Mouse (Mus musculus) liver, adult 2 months (tissue): Measurements from ENCODE around the gene Rrm1. TPM values are rescaled to one million over a fixed set of nuclear protein-coding genes. Genes with fewer than 3 reads are reported as not detected.

Experiments
- DNase-seq: peaks from one replicate; pipeline ENCODE4 v3.0.0-alpha.2; 2011; ENCODE audit warnings: low read depth, low spot score; ENCODE audit errors: extremely low read depth
- H3K27ac ChIP-seq: fragments of 200-500 bp; replicated peaks from 2 replicates; pipeline ENCODE4 v1.5.1; 2012; ENCODE audit warnings: low read depth, mild to moderate bottlenecking, control low read depth, inconsistent platforms, low read length; ENCODE audit not compliant: insufficient read depth
- H3K27me3 ChIP-seq: fragments of 200-500 bp; 2 replicates; pipeline ENCODE4 v1.6.1; 2012; ENCODE audit warnings: mild to moderate bottlenecking, moderate library complexity, low read length, inconsistent platforms; ENCODE audit not compliant: control insufficient read depth, insufficient read depth
- H3K36me3 ChIP-seq: fragments of 200-500 bp; 2 replicates; pipeline ENCODE4 v1.6.1; 2012; ENCODE audit warnings: low read length, inconsistent platforms; ENCODE audit not compliant: control insufficient read depth, insufficient read depth
- H3K4me1 ChIP-seq: fragments of 200-500 bp; 2 replicates; pipeline ENCODE4 v1.6.1; 2011; ENCODE audit warnings: low read length; ENCODE audit not compliant: control insufficient read depth, insufficient read depth
- H3K4me3 ChIP-seq: fragments of 200-500 bp; 2 replicates; pipeline ENCODE4 v1.5.1; 2011; ENCODE audit warnings: low read depth, mild to moderate bottlenecking, control low read depth, low read length, moderate library complexity; ENCODE audit not compliant: insufficient read depth
- H3K79me2 ChIP-seq: fragments of 200-500 bp; 2 replicates; pipeline ENCODE4 v1.6.1; 2012; ENCODE audit warnings: inconsistent platforms, mild to moderate bottlenecking, low read length, moderate library complexity; ENCODE audit not compliant: control insufficient read depth, insufficient read depth
- H3K9ac ChIP-seq: fragments of 200-500 bp; 2 replicates; pipeline ENCODE4 v1.6.1; 2012; ENCODE audit warnings: low read depth, mild to moderate bottlenecking, control low read depth, inconsistent platforms, low read length
- CTCF ChIP-seq: fragments of 200-500 bp; IDR thresholded peaks from 2 replicates; pipeline ENCODE4 v1.5.1; 2011; ENCODE audit warnings: low read depth, low read length, control low read depth
- POLR2A ChIP-seq: fragments of 200-500 bp; IDR thresholded peaks from 2 replicates; pipeline ENCODE4 v1.6.1; 2011; ENCODE audit warnings: low read length, control low read depth; ENCODE audit not compliant: insufficient read depth; ENCODE audit errors: extremely low read depth
- WGBS: fragments of 180-500 bp; shearing (Covaris S2); methylation state at CpG from one replicate; pipeline ENCODE4 v1.1.7; 2018; 5-methylcytosine and 5-hydroxymethylcytosine counted together
- polyA plus RNA-seq: library from polyadenylated mRNA; depleted of rRNA; stranded (reverse); fragments of >200 nt; gene quantifications from 2 replicates; pipeline ENCODE4 v1.2.3, GENCODE M21; 2012
- total RNA-seq: library from RNA; depleted of rRNA; stranded (reverse); fragments of >200 nt; gene quantifications from 2 replicates; pipeline ENCODE4 v1.2.3, GENCODE M21; 2014

Rrm1 gene
- total and polyA plus RNA-seq, 2 experiments = 2.3 to 7.9 TPM

DNA sequence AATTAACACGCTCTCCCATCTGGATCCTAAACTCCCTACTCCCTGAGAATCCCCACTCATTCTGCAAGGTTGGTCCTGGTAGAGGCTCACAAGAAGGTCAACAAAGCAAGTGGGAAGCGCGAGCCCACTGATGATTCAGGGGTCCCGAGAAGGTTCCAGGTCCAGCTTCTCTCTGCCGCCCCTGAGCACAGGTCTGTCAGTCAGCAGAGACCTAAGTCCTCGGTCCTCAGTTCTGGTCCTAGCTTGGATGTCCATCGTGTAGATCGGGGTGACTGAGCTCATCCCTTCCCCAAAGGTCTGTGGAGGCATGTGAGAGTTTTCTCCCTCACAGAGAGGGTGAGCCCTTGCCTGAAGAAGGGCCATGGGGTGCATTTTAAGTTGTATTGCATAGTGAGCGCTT, 66.6 kb downstream of the Rrm1 start:
- H3K9ac ChIP-seq = no peak overlapping the region

DNA sequence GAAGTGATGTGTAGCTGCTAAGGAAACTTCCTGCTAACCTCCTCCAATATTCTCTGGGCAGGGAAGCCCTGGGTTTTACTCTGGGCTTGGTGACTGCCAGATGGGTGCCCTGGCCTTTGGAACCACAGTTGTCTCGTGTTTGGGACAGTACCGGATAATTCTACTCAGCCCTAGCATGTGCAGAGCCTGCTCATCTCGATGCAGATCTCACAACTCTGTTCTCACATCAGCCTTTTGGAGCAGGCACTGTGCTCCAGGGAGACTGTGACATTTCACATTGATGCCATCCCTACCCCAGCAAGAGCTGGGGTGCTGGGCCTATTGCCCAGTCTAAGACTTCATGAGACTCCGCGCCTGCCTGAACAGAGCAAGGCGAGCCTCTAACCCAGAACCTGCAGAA, 67.2 kb downstream of the Rrm1 start:
- no peak for TF ChIP-seq POLR2A
- no peak for TF ChIP-seq CTCF
- Histone ChIP-seq H3K4me3 (no peak overlapping the region), H3K4me1 (0 out of 2 replicates have a peak, but pooled peaks cover 1% of the 10 kb centered on the region), H3K36me3 (no peaks in the 10 kb centered on the region), H3K9ac (no peak overlapping the region), H3K79me2 (no peaks in the 10 kb centered on the region), H3K27ac (no peak overlapping the region), H3K27me3 (no peaks in the 10 kb centered on the region)
- no peak for DNase-seq
- WGBS = 84% methylated on average over 6 of the region's 6 CpGs

More for the DNA sequence above, 66.6 kb downstream of the Rrm1 start:
- Histone ChIP-seq H3K4me3 (no peak overlapping the region), H3K27ac (no peak overlapping the region), H3K79me2 (no peaks in the 10 kb centered on the region), H3K27me3 (no peaks in the 10 kb centered on the region), H3K36me3 (no peaks in the 10 kb centered on the region), H3K4me1 (no peaks in the 10 kb centered on the region)
- TF ChIP-seq POLR2A (no peak), CTCF (no peak)
- 89% methylated on average over 9 of the region's 9 CpGs for WGBS
- no peak for DNase-seq

DNA sequence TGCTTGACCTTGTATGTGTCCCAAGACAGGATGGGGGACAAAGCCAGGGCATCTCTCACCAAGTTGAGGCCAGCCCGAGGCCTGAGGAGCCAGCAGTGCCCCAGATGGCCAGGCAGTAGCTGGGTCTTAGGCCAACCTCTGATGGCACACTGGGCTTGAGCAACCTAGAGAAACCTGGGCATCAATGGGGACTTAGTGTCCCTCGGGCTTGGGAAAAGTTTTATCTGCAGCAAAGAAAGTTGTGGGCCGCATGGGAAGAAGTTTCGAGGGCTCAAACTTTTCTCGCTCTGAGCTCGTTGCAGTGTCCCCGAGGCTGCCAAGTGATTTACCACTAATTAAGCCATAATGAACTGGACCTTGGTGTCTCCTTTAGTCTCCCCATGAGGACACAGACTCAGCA, 68.2 kb downstream of the Rrm1 start:
- no peak overlapping the region for H3K9ac ChIP-seq
- H3K27ac ChIP-seq = no peak overlapping the region
- 0 out of 2 replicates have a peak, but pooled peaks cover 1% of the 10 kb centered on the region for H3K4me1 ChIP-seq
- H3K36me3 ChIP-seq = no peaks in the 10 kb centered on the region
- TF ChIP-seq POLR2A = no peak
- no peak for TF ChIP-seq CTCF
- 87% methylated on average over 7 of the region's 7 CpGs for WGBS
- no peak for DNase-seq
- H3K79me2 ChIP-seq = no peaks in the 10 kb centered on the region
- no peaks in the 10 kb centered on the region for H3K27me3 ChIP-seq
- no peak overlapping the region for H3K4me3 ChIP-seq

DNA sequence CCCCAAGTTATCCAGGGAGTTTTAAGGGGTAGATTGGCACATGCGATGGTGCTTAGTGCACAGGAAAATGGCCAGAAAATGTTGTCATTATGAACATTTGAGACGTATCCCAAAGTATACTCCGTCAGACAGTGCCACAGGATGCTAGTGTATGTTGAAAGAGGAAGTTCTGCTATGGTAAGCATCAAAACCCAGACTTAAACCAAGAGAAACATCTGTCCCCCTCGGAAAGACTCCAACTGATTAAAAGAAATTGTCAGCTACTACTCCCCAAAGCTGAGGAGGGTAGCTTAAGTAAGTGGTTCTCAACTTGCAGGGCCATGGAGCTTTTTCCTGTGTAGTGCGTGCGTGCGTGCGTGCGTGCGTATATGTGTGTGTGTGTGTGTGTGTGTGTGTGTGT, 70.4 kb downstream of the Rrm1 start:
- Histone ChIP-seq H3K27me3 (no peaks in the 10 kb centered on the region), H3K9ac (no peak overlapping the region), H3K27ac (no peak overlapping the region), H3K4me1 (0 out of 2 replicates have a peak, but pooled peaks cover 1% of the 10 kb centered on the region), H3K4me3 (no peak overlapping the region), H3K36me3 (no peaks in the 10 kb centered on the region), H3K79me2 (no peaks in the 10 kb centered on the region)
- 92% methylated on average over 10 of the region's 10 CpGs for WGBS
- TF ChIP-seq CTCF (no peak), POLR2A (no peak)
- DNase-seq = no peak

DNA sequence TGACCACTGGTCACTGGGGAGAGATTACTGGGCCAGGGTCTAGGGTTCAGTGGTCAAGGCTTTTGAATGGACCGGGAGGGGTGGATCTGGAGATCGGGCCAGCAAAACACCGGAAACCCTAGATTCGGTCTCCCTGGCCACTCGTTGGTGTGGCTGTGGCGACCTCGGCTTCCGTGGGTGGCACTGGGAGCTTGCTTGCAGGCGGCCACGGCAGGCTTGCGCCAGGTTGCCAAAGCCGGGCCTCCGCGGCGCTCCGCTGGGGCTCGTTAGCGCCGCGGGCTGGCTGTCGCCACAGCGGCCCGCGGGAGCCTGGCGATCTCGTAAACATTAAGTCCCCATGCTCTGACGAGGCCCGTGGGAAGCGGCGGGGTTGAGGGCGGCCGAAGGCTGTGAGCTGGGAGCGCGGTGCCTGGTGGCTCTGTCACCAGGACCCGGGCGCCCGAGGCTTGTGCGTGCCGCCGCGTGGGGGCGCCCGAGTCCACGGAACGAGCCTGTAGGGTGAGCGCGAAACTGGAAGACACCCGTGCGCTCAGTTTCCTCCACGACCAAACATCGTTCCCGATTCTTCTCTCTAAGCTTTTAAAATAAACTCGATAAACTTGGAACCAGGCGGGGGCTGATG, 71.4 kb downstream of the Rrm1 start:
- Histone ChIP-seq H3K27ac (no peak overlapping the region), H3K36me3 (no peaks in the 10 kb centered on the region), H3K4me3 (peak overlapping the region; percentile 51; the same call in 1 of the 2 replicates), H3K79me2 (no peaks in the 10 kb centered on the region), H3K9ac (peak overlapping the region; percentile 66), H3K27me3 (no peaks in the 10 kb centered on the region), H3K4me1 (0 out of 2 replicates have a peak, but pooled peaks cover 1% of the 10 kb centered on the region)
- DNase-seq = peak; percentile 29
- 2% methylated on average over 54 of the region's 54 CpGs for WGBS
- no peak for TF ChIP-seq POLR2A
- TF ChIP-seq CTCF = peak; percentile 86

DNA sequence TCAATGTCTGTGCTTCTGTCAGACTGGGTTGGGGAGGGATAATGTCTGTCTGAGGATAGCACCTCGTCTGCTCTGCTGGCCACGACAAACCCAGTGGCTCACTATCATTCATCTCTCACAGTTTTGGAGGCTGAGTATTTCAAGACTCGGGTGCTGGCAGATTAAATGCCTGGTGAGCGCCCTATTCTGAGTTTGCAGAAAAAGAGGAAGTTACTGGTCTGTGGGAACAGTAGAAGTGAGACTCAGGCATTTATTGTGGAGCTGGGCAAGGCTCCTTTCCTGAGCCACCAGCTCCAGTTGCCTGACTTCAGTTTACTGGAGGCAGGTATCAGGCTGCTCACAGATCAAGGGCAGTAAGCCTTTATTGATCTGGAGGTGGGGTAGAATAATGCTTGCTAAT, 72.6 kb downstream of the Rrm1 start:
- TF ChIP-seq POLR2A (no peak), CTCF (no peak)
- no peaks in the 10 kb centered on the region for H3K27me3 ChIP-seq
- no peak overlapping the region for H3K27ac ChIP-seq
- H3K4me1 ChIP-seq = 0 out of 2 replicates have a peak, but pooled peaks cover 1% of the 10 kb centered on the region
- H3K4me3 ChIP-seq = no peak overlapping the region
- H3K36me3 ChIP-seq = no peaks in the 10 kb centered on the region
- H3K79me2 ChIP-seq = no peaks in the 10 kb centered on the region
- WGBS = 72% methylated on average over 4 of the region's 4 CpGs
- no peak for DNase-seq
- no peak overlapping the region for H3K9ac ChIP-seq
